Mouse (Mus musculus): ENCODE data around the gene Sh2d7. TPM values are rescaled to one million over a fixed set of nuclear protein-coding genes. Genes with fewer than 3 reads are reported as not detected.

The Sh2d7 gene
- total and polyA plus RNA-seq, 3 experiments: 0.04 TPM; not detected in 2

DNA sequence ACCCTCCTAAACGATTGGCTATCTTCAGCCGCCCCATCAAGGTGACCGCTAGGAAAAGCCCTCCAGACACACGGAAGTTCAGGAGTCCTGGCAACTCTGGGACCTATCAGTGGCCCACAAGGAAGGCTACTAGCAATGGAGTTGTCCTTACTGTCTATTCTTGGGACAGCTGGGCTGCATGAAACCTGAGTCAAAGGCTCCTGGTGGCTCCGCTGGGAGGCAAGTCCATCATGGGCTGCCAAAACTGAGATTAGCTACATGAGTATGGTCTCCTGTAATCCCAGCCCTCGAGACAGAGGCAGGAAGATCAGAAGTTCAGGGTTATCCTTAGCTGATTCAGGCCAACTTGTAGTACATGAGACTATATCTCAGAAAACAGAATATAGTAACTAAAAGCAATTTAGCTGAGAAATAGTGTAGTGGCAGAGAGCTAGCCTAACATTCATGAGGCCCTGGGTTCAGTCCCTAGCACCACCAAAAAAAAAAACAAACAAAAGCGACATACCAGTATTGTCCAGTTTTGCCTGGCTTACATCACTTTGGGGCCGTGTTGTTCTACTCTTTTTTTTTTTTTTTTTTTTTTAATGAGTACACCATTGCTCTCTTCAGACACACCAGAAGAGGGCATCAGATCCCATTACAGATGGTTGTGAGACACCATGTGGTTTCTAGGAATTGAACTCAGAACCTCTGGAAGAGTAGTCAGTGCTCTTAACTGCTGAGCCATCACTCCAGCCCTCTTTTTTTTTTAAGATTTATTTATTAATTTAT lies 22.2 kb downstream of the Sh2d7 start:
- H3K79me2 ChIP-seq (ENCODE audit: control insufficient read depth, insufficient read depth, low read length, poor library complexity): no peaks in the 10 kb centered on the region
- peaks cover 10 to 11% of the 10 kb centered on the region in 2 experiments for H3K4me1 ChIP-seq (ENCODE audit: control insufficient read depth in 1 of 2, insufficient read depth in 2 of 2, low read length in 2 of 2)
- no peak for DNase-seq (ENCODE audit: low read depth, low spot score)
- no peaks in the 10 kb centered on the region for H3K9me3 ChIP-seq (replicated peaks; ENCODE audit: insufficient read depth, low read length)
- peak; percentile 85 for TF ChIP-seq ZNF384 (IDR thresholded peaks at IDR 0.05; ENCODE audit: low read depth, low read length)
- TF ChIP-seq GABPA (IDR thresholded peaks at IDR 0.05; ENCODE audit: low read depth, low read length): no peak
- no peak for TF ChIP-seq EP300 (IDR thresholded peaks at IDR 0.05; ENCODE audit: low read depth in 1 of 2, low read length in 2 of 2)
- TF ChIP-seq MYB (IDR thresholded peaks at IDR 0.05; ENCODE audit: low read depth, low read length): no peak
- H3K27ac ChIP-seq (ENCODE audit: control insufficient read depth, low read depth, low read length): no peak overlapping the region
- no peak overlapping the region for H3K9ac ChIP-seq (ENCODE audit: control insufficient read depth, low read depth, low read length, poor library complexity, severe bottlenecking)
- H3K27me3 ChIP-seq (ENCODE audit: control insufficient read depth in 1 of 2, insufficient read depth in 2 of 2, low read length in 2 of 2): no peaks in the 10 kb centered on the region
- peaks cover 0 to 4% of the 10 kb centered on the region in 2 experiments; a peak in 2 of 4 replicates for H3K36me3 ChIP-seq (ENCODE audit: control insufficient read depth in 1 of 2, insufficient read depth in 2 of 2, low read length in 2 of 2)
- no peak overlapping the region for H3K4me3 ChIP-seq (ENCODE audit: control insufficient read depth in 1 of 2, insufficient read depth in 1 of 2, low read depth in 2 of 2, low read length in 2 of 2)

DNA sequence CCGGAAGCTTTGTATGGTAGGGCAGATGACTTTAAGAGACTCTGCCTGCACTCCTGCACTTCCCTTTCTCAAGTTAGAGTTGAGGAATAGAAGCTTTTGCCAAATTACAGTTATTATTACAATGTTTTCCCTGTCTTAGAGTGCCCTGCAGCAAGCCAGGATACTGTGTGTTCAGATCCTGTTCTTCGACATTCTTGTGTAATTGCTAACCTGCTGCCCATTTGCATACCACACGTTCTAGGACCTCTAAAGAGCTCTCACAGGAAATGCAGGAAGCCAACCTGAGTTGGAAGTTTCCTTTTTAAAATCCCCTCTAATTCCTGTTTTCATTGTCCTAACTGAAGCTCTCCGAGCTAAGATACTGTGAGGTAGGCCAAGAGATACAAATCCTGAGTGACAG lies 28.2 kb downstream of the Sh2d7 start:
- no peak overlapping the region for H3K27ac ChIP-seq (ENCODE audit: control insufficient read depth, low read depth, low read length)
- no peak for DNase-seq (ENCODE audit: low read depth, low spot score)

DNA sequence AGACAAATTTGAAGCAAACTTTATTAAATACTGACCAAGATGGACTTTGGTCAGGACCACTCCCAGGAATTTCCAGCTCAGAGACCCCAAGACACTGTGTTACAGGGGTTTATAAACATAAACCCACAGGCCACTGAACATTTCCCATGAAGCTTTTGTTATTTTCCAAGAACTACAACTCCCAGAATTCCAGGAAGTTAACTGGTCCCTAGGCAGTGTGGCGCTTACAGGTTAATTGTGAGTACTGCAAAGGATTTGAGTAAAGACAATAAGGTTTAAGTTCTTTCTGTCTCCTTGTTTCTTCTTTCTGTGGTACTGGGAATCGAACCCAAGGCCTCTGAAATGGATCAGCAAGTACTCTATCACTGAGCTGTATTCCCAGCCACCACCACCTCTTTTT lies 29.9 kb downstream of the Sh2d7 start:
- Histone ChIP-seq H3K4me3 (ENCODE audit: control insufficient read depth in 1 of 2, insufficient read depth in 1 of 2, low read depth in 2 of 2, low read length in 2 of 2) (no peak overlapping the region), H3K9ac (ENCODE audit: control insufficient read depth, low read depth, low read length, poor library complexity, severe bottlenecking) (no peak overlapping the region), H3K36me3 (ENCODE audit: control insufficient read depth in 1 of 2, insufficient read depth in 2 of 2, low read length in 2 of 2) (peaks cover 0 to 3% of the 10 kb centered on the region in 2 experiments; a peak in 1 of 4 replicates), H3K27me3 (ENCODE audit: control insufficient read depth in 1 of 2, insufficient read depth in 2 of 2, low read length in 2 of 2) (no peaks in the 10 kb centered on the region), H3K4me1 (ENCODE audit: control insufficient read depth in 1 of 2, insufficient read depth in 2 of 2, low read length in 2 of 2) (peaks cover 8 to 9% of the 10 kb centered on the region in 2 experiments; a peak in 3 of 4 replicates), H3K9me3 (replicated peaks; ENCODE audit: insufficient read depth, low read length) (no peaks in the 10 kb centered on the region), H3K27ac (ENCODE audit: control insufficient read depth, low read depth, low read length) (no peak overlapping the region), H3K79me2 (ENCODE audit: control insufficient read depth, insufficient read depth, low read length, poor library complexity) (no peaks in the 10 kb centered on the region)
- TF ChIP-seq MAFK (IDR thresholded peaks at IDR 0.05; ENCODE audit: borderline replicate concordance, low read depth, low read length) (no peak), MYB (IDR thresholded peaks at IDR 0.05; ENCODE audit: low read depth, low read length) (no peak), HCFC1 (IDR thresholded peaks at IDR 0.05; ENCODE audit: low read depth, low read length) (peak; percentile 78), ETS1 (IDR thresholded peaks at IDR 0.05; ENCODE audit: low read depth, low read length) (no peak), GABPA (IDR thresholded peaks at IDR 0.05; ENCODE audit: low read depth, low read length) (no peak), CHD2 (IDR thresholded peaks at IDR 0.05; ENCODE audit: low read length) (no peak)
- DNase-seq (ENCODE audit: low read depth, low spot score): no peak

More for the DNA sequence above, 28.2 kb downstream of the Sh2d7 start:
- Histone ChIP-seq H3K27me3 (ENCODE audit: control insufficient read depth in 1 of 2, insufficient read depth in 2 of 2, low read length in 2 of 2) (no peaks in the 10 kb centered on the region), H3K79me2 (ENCODE audit: control insufficient read depth, insufficient read depth, low read length, poor library complexity) (no peaks in the 10 kb centered on the region), H3K9ac (ENCODE audit: control insufficient read depth, low read depth, low read length, poor library complexity, severe bottlenecking) (no peak overlapping the region), H3K4me1 (ENCODE audit: control insufficient read depth in 1 of 2, insufficient read depth in 2 of 2, low read length in 2 of 2) (peaks cover 8 to 9% of the 10 kb centered on the region in 2 experiments; a peak in 3 of 4 replicates), H3K36me3 (ENCODE audit: control insufficient read depth in 1 of 2, insufficient read depth in 2 of 2, low read length in 2 of 2) (peaks cover 0 to 3% of the 10 kb centered on the region in 2 experiments; a peak in 1 of 4 replicates), H3K4me3 (ENCODE audit: control insufficient read depth in 1 of 2, insufficient read depth in 1 of 2, low read depth in 2 of 2, low read length in 2 of 2) (no peak overlapping the region), H3K9me3 (replicated peaks; ENCODE audit: insufficient read depth, low read length) (no peaks in the 10 kb centered on the region)
- TF ChIP-seq NRF1 (IDR thresholded peaks at IDR 0.05; ENCODE audit: insufficient read depth, low read depth, low read length, poor library complexity, severe bottlenecking) (no peak), MEF2A (IDR thresholded peaks at IDR 0.05; ENCODE audit: extremely low read depth, insufficient replicate concordance, low read depth, low read length, poor library complexity, severe bottlenecking) (no peak), USF2 (IDR thresholded peaks at IDR 0.05; ENCODE audit: borderline replicate concordance in 1 of 2, insufficient read depth in 1 of 2, low read depth in 1 of 2, low read length in 2 of 2) (no peak), MAZ (IDR thresholded peaks at IDR 0.05; ENCODE audit: low read depth, low read length) (no peak), HCFC1 (IDR thresholded peaks at IDR 0.05; ENCODE audit: low read depth, low read length) (no peak), RAD21 (IDR thresholded peaks at IDR 0.05; ENCODE audit: low read depth, low read length) (no peak), TCF12 (IDR thresholded peaks at IDR 0.05; ENCODE audit: low read depth, low read length) (no peak), KAT2A (conservative IDR thresholded peaks at IDR 0.05; ENCODE audit: low read depth, low read length) (no peak), MAFK (IDR thresholded peaks at IDR 0.05; ENCODE audit: borderline replicate concordance, low read depth, low read length) (no peak), CHD1 (IDR thresholded peaks at IDR 0.05; ENCODE audit: low read depth, low read length) (no peak), SIN3A (IDR thresholded peaks at IDR 0.05; ENCODE audit: low read length) (no peak), BHLHE40 (IDR thresholded peaks at IDR 0.05; ENCODE audit: borderline replicate concordance, low read depth, low read length) (no peak), POLR2AphosphoS5 (IDR thresholded peaks at IDR 0.05; ENCODE audit: borderline replicate concordance, low read depth, low read length) (no peak)

All from MEL (cell line).